Mouse (Mus musculus): Measurements from ENCODE around the gene Fabp3.

GRCm38 (mm10) chr4:130309254-130309653 lies 859 bp downstream of the Fabp3 start:
- TF ChIP-seq CTCF (IDR thresholded peaks at IDR 0.05; ENCODE audit: low read depth): no peak
- no peak for TF ChIP-seq EP300 (IDR thresholded peaks at IDR 0.05; ENCODE audit: low read depth)

All from heart, postnatal 0 days (tissue).